Mouse (Mus musculus): ENCODE measurements at regions not wholly inside any gene's neighbourhood (a gene's known extent, or its start where the extent isn't known, plus 50 kb on each side); places are given as distances from the start of the nearest gene placed in this dataset.

DNA sequence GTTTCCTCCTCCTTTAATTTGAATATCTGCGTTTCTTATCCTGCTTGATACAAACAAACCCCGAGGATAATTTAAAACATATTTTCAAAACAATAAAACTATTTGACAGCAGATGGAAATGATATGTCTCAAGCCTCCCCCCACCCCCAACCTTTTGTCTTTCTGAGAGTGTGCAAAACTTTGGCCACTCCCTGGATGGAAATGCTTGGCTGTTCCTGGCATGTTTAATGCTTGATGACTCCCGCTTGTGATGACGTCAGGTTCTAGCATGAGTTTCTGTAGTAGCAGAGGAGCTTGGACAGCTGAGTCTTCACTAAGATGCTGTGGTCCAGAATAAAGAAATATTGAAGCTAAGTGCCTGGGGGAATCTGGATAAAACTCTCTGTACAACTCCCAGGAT is 884.8 kb downstream of the Slc22a22 start:
- TF ChIP-seq CTCF (IDR thresholded peaks at IDR 0.05; ENCODE audit: low read depth, low read length) (no peak), POLR2A (IDR thresholded peaks at IDR 0.05; ENCODE audit: insufficient read depth, low read length) (no peak)
